9 mouse cellular contexts compared by ENCODE assay signal in the genomic region with DNA sequence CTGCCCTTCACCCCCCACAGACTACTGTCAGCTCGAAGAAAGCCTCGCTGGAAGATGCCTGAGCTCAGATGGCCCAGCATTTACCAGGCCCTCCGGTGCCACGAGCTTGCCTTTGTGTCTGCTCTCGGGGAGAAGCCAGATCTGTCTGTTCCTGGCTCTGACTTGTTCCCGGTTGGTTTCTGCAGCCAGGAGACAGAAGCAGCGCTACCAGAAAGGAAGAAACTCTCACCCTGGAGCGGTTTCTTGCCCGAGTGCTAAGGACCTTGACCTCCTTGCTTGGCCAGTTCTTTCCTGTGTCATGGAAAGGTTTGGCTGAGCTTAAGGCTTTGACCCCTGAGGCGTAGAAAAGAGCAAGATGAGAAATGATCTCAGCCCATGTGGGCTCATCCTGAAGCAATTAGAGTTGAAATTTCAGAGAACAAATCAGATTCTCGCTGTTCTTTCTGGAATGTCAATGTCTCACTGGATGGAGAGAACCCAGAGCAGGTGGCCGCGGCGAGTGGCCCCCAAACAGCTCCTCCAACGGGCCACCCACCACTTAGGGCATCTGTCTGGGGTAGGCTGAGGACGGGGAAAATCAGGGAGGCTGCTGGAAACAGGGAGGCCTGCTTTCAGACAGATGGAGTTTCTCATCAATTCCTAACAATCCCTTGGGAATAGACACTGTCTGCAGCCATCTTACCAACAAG. TPM values are rescaled to one million over a fixed set of nuclear protein-coding genes. Genes with fewer than 3 reads are reported as not detected.
DNase-seq lines count a peak whose midpoint lies in the region; ATAC-seq lines count a peak whose summit lies in the region.
"Had no signal": no experiment of that assay in that cellular context is flagged by ENCODE, and none has a peak within 500 bp of the region (broad histone marks: within the 10 kb centered on the region; RNA-seq: fewer than 3 reads in every experiment).

No protein-coding gene starts in this region.

- 0 out of 2 replicates have a peak, but pooled peaks cover 4% of the 10 kb centered on the region for H3K4me1 ChIP-seq in forebrain, embryonic 13.5 days
- H3K4me1 ChIP-seq in kidney, embryonic 14.5 days (ENCODE audit: control insufficient read depth, insufficient read depth, low read length), result no peaks in the 10 kb centered on the region; the same call in 1 of the 2 replicates
- peaks cover 23% of the 10 kb centered on the region for H3K4me1 ChIP-seq in neural tube, embryonic 13.5 days (replicated peaks)
- H3K4me1 ChIP-seq: heart, embryonic 13.5 days had no signal

- ATAC-seq in forebrain, embryonic 13.5 days, result no peak
- peak; percentile 26; the same call in 1 of the 2 replicates for ATAC-seq in kidney, embryonic 14.5 days (ENCODE audit: low FRiP score, low TSS enrichment)
- ATAC-seq in neural tube, embryonic 13.5 days (ENCODE audit: low read depth), result no peak

- no peaks in the 10 kb centered on the region for H3K27me3 ChIP-seq in forebrain, embryonic 13.5 days
- no peaks in the 10 kb centered on the region for H3K27me3 ChIP-seq in kidney, embryonic 14.5 days (ENCODE audit: control insufficient read depth, insufficient read depth, low read length)
- H3K27me3 ChIP-seq in neural tube, embryonic 13.5 days, result no peaks in the 10 kb centered on the region
- H3K27me3 ChIP-seq: heart, embryonic 13.5 days had no signal

- H3K4me3 ChIP-seq in forebrain, embryonic 13.5 days, result no peak overlapping the region
- no peak overlapping the region for H3K4me3 ChIP-seq in kidney, embryonic 14.5 days (ENCODE audit: low read length)
- no peak overlapping the region for H3K4me3 ChIP-seq in neural tube, embryonic 13.5 days
- H3K4me3 ChIP-seq: heart, embryonic 13.5 days had no signal

- DNase-seq in left cerebral cortex, postnatal 4 days, result peak; percentile 59
- no peak for DNase-seq in left cerebral cortex, adult 8-10 months (ENCODE audit: low spot score in 2 of 2)
- no peak for DNase-seq in thymus, postnatal 36 days
- DNase-seq in frontal cortex, postnatal 25 days (ENCODE audit: low spot score in 2 of 2), result no peak
- DNase-seq in spleen, adult 12 weeks (ENCODE audit: low spot score), result no peak

- 73% methylated on average over 16 of the region's 16 CpGs for WGBS in forebrain, embryonic 13.5 days
- 55% methylated on average over 16 of the region's 16 CpGs for WGBS in kidney, embryonic 14.5 days
- 66% methylated on average over 16 of the region's 16 CpGs for WGBS in neural tube, embryonic 13.5 days

- intact Hi-C loops in left cerebral cortex, postnatal 4 days (cut with DNase I), result no loop called here

- H3K36me3 ChIP-seq in forebrain, embryonic 13.5 days (ENCODE audit: poor library complexity, severe bottlenecking), result peaks cover 34% of the 10 kb centered on the region
- peaks cover 25% of the 10 kb centered on the region for H3K36me3 ChIP-seq in kidney, embryonic 14.5 days (ENCODE audit: control insufficient read depth, insufficient read depth, low read length)
- peaks cover 32% of the 10 kb centered on the region for H3K36me3 ChIP-seq in neural tube, embryonic 13.5 days

- H3K4me2 ChIP-seq in forebrain, embryonic 13.5 days, result no peak overlapping the region
- no peak overlapping the region for H3K4me2 ChIP-seq in kidney, embryonic 14.5 days (replicated peaks; ENCODE audit: low read depth, low read length)
- H3K4me2 ChIP-seq in neural tube, embryonic 13.5 days, result no peak overlapping the region
- H3K4me2 ChIP-seq: heart, embryonic 13.5 days had no signal

- 0 out of 2 replicates have a peak overlapping the region, but pooled peaks have one; percentile 31 for H3K27ac ChIP-seq in forebrain, embryonic 13.5 days
- H3K27ac ChIP-seq in kidney, embryonic 14.5 days (ENCODE audit: low read depth, low read length), result no peak overlapping the region
- H3K27ac ChIP-seq in neural tube, embryonic 13.5 days (replicated peaks), result peak overlapping the region; percentile 38; the same call in 1 of the 2 replicates
- H3K27ac ChIP-seq: heart, embryonic 13.5 days had no signal

- H3K9me3 ChIP-seq in forebrain, embryonic 13.5 days (replicated peaks), result no peaks in the 10 kb centered on the region
- H3K9me3 ChIP-seq in kidney, embryonic 14.5 days (ENCODE audit: control insufficient read depth, low read length), result no peaks in the 10 kb centered on the region
- no peaks in the 10 kb centered on the region for H3K9me3 ChIP-seq in neural tube, embryonic 13.5 days
- H3K9me3 ChIP-seq: heart, embryonic 13.5 days had no signal

- no peak overlapping the region for H3K9ac ChIP-seq in forebrain, embryonic 13.5 days
- no peak overlapping the region; the same call in 1 of the 2 replicates for H3K9ac ChIP-seq in kidney, embryonic 14.5 days (ENCODE audit: low read depth, low read length)
- no peak overlapping the region for H3K9ac ChIP-seq in neural tube, embryonic 13.5 days
- H3K9ac ChIP-seq: heart, embryonic 13.5 days had no signal

RNA-seq across cellular contexts. Expression of a gene that starts 24.6 kb away (rescaled TPM):
- 100 to 1,000 TPM; 178 to 180 TPM for total RNA-seq in left cerebral cortex, postnatal 4 days (2021)
- total RNA-seq in left cerebral cortex, adult 8-10 months (2022), result 100 to 1,000 TPM; 269 to 310 (median 301) TPM
- 108 and 109 TPM in 2 replicates for polyA plus RNA-seq in forebrain, embryonic 13.5 days (2015; fragmentation: Nextera tagmentation; extraction: Ambion mirVana)
- 35.4 and 68.4 TPM in 2 replicates for polyA plus RNA-seq in kidney, embryonic 14.5 days (2014; fragmentation: Nextera tagmentation; extraction: Ambion mirVana)
- 90.7 and 108 TPM in 2 replicates for polyA plus RNA-seq in neural tube, embryonic 13.5 days (2015; fragmentation: Nextera tagmentation; extraction: Ambion mirVana)
